Mouse (Mus musculus) liver, postnatal 0 days (tissue): ENCODE measurements around the gene Ttc28. TPM values are rescaled to one million over a fixed set of nuclear protein-coding genes. Genes with fewer than 3 reads are reported as not detected.

Source experiments
- ATAC-seq: fragments of 200-750 bp; cut with Nextera tagmentation; 2 replicates; pipeline ENCODE4 v1.8.0; 2017; ENCODE audit warnings: mild to moderate bottlenecking, moderate library complexity
- DNase-seq: peaks from one replicate; pipeline ENCODE4 v3.0.0-alpha.2; 2016
- H3K27ac ChIP-seq: fragments of 300-500 bp; sonication (generic); 2 replicates; pipeline ENCODE4 v1.5.1; 2014; ENCODE audit warnings: antibody characterized with exemption, moderate library complexity, mild to moderate bottlenecking, low read depth
- H3K27me3 ChIP-seq: fragments of 300-500 bp; sonication (generic); 2 replicates; pipeline ENCODE4 v1.6.1; 2014; ENCODE audit warnings: low read length, control low read depth, mixed read lengths; ENCODE audit not compliant: insufficient read depth
- H3K36me3 ChIP-seq: fragments of 300-500 bp; sonication (generic); replicated peaks from 2 replicates; pipeline ENCODE4 v1.6.1; 2014; ENCODE audit warnings: mild to moderate bottlenecking, control low read depth, low read length, moderate library complexity, mixed read lengths; ENCODE audit not compliant: insufficient read depth
- H3K4me1 ChIP-seq: fragments of 300-500 bp; sonication (generic); 2 replicates; pipeline ENCODE4 v1.6.1; 2014; ENCODE audit warnings: antibody characterized with exemption, mild to moderate bottlenecking, control low read depth; ENCODE audit not compliant: insufficient read depth
- H3K4me2 ChIP-seq: fragments of 300-500 bp; sonication (generic); 2 replicates; pipeline ENCODE4 v1.6.1; 2014; ENCODE audit warnings: low read depth, mild to moderate bottlenecking, low read length, moderate library complexity, mixed read lengths
- H3K4me3 ChIP-seq: fragments of 300-500 bp; sonication (generic); 2 replicates; pipeline ENCODE4 v1.5.1; 2014; ENCODE audit warnings: low read depth, low read length
- H3K9ac ChIP-seq: fragments of 300-500 bp; sonication (generic); replicated peaks from 2 replicates; pipeline ENCODE4 v1.6.1; 2014; ENCODE audit warnings: mild to moderate bottlenecking, moderate library complexity
- H3K9me3 ChIP-seq: fragments of 300-500 bp; sonication (generic); 2 replicates; pipeline ENCODE4 v1.6.1; 2016; ENCODE audit warnings: mild to moderate bottlenecking, control low read depth, low read length, mixed read lengths
- CTCF ChIP-seq: sonication (generic); IDR thresholded peaks from 2 replicates; pipeline ENCODE4 v1.5.1; 2016; ENCODE audit warnings: antibody characterized with exemption, low read depth
- EP300 ChIP-seq: IDR thresholded peaks from 2 replicates; pipeline ENCODE4 v1.6.1; 2016; ENCODE audit warnings: antibody characterized with exemption, low read depth, mild to moderate bottlenecking
- WGBS: fragments of 180-500 bp; shearing (Covaris S2); extraction: QIAGEN DNeasy Blood & Tissue Kit; methylation state at CpG from one replicate; pipeline ENCODE4 v1.1.7; 2014; ENCODE audit not compliant: insufficient replicate concordance; 5-methylcytosine and 5-hydroxymethylcytosine counted together
- polyA plus RNA-seq: library from polyadenylated mRNA; unstranded; fragments of >200 nt; fragmentation: Nextera tagmentation; extraction: Ambion mirVana; gene quantifications from 2 replicates; pipeline ENCODE4 v1.2.1, GENCODE M21; 2015

Gene Ttc28
- polyA plus RNA-seq, 1 experiment from 2014 or later = 0.73 TPM

DNA sequence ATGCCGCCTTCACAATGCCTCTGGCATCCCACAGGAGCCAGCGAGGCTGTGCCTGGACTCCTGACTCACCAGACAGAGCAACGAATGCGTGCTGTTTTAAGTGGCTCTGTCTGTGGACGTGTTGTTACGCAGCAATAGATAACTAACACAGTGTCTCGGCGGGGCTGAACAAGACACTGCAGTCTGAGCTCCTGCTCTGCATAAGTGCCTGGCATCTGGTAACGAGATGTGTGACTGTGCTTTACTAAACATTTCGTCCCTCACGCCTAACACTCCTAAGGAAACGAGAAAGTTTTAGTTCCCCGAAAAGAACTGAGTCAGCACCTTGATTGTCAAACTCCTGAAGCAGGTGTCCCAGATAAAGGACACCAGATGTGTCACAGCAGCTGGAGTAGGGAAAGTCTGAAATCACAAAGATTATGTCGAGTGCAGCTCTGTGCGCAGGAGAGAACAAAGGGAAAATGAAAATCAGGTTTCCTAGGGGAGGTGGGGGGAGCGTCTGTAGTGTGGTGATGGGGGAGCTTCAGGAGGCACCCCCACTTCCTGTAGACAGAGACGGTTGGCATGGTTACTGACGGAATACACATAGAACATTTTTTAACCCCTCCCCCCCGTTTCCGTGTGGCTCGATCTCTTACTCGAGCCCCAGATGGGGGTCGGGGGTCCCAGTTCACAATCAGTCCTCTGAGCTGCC is 280.2 kb downstream of the Ttc28 start:
- WGBS = 40% methylated on average over 23 of the region's 23 CpGs
- no peaks in the 10 kb centered on the region for H3K4me1 ChIP-seq
- no peaks in the 10 kb centered on the region for H3K36me3 ChIP-seq
- DNase-seq (no peak), ATAC-seq (no peak)
- no peak overlapping the region for H3K4me3 ChIP-seq
- no peak overlapping the region for H3K9ac ChIP-seq
- H3K27ac ChIP-seq = no peak overlapping the region
- H3K27me3 ChIP-seq = no peaks in the 10 kb centered on the region
- no peaks in the 10 kb centered on the region for H3K9me3 ChIP-seq
- TF ChIP-seq EP300 (no peak), CTCF (no peak)
- peak overlapping the region; percentile 14; the same call in 1 of the 2 replicates for H3K4me2 ChIP-seq

DNA sequence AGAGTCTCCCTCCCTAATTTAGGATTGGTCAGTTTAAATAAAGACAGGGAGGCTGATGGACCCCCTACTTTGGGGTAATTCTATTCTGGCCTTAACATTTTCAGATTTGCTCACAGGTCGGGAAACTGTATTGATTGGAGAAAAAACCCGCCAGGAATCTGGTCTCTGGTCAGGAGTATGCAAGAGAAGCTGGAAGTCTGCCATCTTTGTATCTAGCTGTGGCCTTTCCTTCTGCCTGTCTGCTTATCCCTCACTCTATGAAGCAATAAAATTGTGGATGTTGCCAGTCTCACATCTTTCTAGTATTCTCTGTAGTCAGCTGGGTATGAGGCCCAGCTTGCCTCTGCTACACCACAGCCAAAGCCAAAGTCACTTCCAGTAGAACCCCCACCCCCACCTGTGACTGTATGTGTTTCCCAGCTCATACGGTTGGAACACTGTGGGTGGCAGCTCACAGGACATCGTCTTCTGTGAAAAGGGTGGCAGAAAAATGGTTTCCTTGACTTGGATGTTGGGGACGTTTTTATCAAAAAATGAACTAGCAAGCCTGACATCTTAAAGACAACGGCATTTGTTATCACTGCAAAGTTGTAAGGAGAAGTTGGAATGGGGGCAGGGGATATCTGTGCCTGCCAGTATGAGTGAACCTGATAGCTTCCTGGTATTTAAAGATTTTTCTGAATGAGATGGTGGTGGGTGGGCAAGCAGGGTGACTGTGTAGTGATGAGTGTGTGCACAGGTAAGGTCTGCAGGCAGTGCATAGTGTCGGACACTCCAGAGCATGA is 281.7 kb downstream of the Ttc28 start:
- Histone ChIP-seq H3K9me3 (no peaks in the 10 kb centered on the region), H3K27me3 (no peaks in the 10 kb centered on the region), H3K9ac (no peak overlapping the region), H3K27ac (no peak overlapping the region), H3K4me3 (no peak overlapping the region), H3K4me1 (no peaks in the 10 kb centered on the region), H3K36me3 (no peaks in the 10 kb centered on the region), H3K4me2 (no peak overlapping the region)
- DNase-seq (no peak), ATAC-seq (peak; percentile 29; the same call in 1 of the 2 replicates)
- 50% methylated on average over 7 of the region's 7 CpGs for WGBS
- TF ChIP-seq CTCF = no peak
- TF ChIP-seq EP300 = no peak

DNA sequence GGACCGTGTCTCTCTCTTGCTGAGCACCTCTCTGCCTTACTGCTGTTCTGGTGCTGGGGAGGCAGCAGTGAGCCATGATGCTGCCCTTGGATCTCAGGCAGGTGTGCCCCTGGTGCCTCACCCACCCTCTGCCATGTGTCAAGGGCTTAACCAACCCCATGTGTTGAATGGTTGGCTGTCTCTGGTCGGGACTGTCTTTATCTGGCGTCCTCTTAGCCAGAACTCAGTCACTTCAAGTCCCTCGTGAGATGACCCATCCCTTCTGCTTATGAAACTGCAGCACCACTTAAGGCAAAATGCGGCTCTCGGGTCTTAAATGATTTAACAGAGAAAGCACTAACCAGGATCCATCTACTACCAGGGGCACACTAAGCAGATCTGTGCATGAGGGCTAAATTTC is 283.3 kb downstream of the Ttc28 start:
- 72% methylated on average over 6 of the region's 6 CpGs for WGBS

DNA sequence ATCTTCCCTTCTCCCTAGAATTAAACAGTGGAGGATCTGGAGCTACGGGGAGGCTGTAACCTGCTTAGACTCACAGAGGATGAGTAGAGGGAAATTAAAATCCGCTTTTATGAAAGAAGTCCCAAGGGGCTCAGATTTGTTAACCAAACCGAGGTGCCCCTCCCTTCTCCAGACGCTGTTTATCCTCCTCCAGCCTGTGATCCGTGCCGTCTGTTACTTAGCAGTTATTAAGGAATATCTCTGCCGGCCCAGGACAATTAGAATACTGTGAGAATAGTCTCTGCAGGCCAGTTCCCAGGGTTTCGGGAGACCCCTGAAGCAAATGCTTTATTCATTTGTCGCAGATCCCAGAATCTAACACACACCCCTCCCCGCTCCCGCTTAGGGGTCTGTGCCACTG is 283.8 kb downstream of the Ttc28 start:
- Histone ChIP-seq H3K4me1 (no peaks in the 10 kb centered on the region), H3K9me3 (no peaks in the 10 kb centered on the region), H3K4me2 (no peak overlapping the region), H3K9ac (no peak overlapping the region), H3K27me3 (no peaks in the 10 kb centered on the region), H3K27ac (no peak overlapping the region), H3K36me3 (no peaks in the 10 kb centered on the region), H3K4me3 (no peak overlapping the region)
- DNase-seq (no peak), ATAC-seq (no peak)
- 80% methylated on average over 11 of the region's 11 CpGs for WGBS
- TF ChIP-seq CTCF = no peak
- TF ChIP-seq EP300 = no peak

More for the DNA sequence above, 283.3 kb downstream of the Ttc28 start:
- DNase-seq (no peak), ATAC-seq (no peak)
- H3K4me1 ChIP-seq = no peaks in the 10 kb centered on the region
- TF ChIP-seq EP300 = no peak
- no peak for TF ChIP-seq CTCF
- no peaks in the 10 kb centered on the region for H3K9me3 ChIP-seq
- H3K27ac ChIP-seq = no peak overlapping the region
- no peaks in the 10 kb centered on the region for H3K36me3 ChIP-seq
- no peak overlapping the region for H3K4me2 ChIP-seq
- H3K4me3 ChIP-seq = no peak overlapping the region
- no peaks in the 10 kb centered on the region for H3K27me3 ChIP-seq
- no peak overlapping the region for H3K9ac ChIP-seq

DNA sequence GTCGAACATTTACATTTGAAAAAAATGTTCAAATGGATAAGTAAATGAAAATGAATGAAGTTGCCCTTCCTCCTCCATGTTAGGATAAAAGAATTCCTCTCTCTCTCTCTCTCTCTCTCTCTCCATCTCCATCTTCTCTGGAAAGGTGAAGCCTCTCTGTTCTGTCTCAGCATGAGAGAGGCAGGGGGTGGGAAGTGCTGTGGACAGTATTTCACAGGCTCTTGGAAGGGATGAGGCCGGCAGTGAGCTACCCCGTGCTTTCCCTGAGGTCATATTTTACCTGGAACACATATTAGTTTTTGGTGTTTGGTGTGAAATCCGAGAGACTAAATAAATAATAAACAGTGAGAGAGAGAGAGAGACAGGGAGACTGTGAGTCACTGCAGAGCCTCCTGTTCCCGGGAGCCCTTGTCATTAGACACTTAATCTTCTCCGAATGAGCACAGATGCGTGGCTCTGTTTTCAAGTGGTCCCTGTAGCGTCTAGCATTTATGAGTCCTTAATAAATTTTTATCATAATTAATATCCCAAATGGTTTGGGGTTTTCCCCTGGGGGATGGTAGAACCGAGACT is 284.8 kb downstream of the Ttc28 start:
- Histone ChIP-seq H3K4me2 (no peak overlapping the region), H3K27ac (no peak overlapping the region), H3K36me3 (no peaks in the 10 kb centered on the region), H3K4me3 (no peak overlapping the region), H3K9me3 (no peaks in the 10 kb centered on the region), H3K9ac (no peak overlapping the region), H3K4me1 (no peaks in the 10 kb centered on the region), H3K27me3 (no peaks in the 10 kb centered on the region)
- WGBS = 65% methylated on average over 9 of the region's 9 CpGs
- ATAC-seq = no peak
- DNase-seq = no peak
- no peak for TF ChIP-seq CTCF
- no peak for TF ChIP-seq EP300

DNA sequence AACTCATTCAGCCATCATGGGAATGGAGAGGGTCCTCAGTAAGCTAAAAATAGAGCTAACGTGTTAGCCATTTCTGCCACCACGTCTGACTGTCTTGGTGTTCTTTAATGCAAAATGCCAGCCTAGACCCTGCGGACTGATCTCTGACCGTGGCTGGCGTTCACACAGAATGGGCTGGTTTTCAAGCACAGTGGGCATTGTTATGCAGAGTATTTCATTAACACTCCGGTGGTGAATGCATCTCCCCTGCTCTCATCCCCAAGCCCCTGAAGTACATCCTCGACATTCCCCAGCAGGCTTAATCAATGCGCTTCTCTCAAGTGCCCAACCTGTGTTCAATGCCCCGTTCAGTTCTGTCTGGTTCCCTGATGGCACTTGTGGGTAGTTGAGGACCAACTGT is 290.8 kb downstream of the Ttc28 start:
- DNase-seq (no peak), ATAC-seq (no peak)
- no peak overlapping the region for H3K27ac ChIP-seq
- no peak overlapping the region for H3K4me3 ChIP-seq
- 68% methylated on average over 9 of the region's 9 CpGs for WGBS
- H3K36me3 ChIP-seq = no peaks in the 10 kb centered on the region
- H3K27me3 ChIP-seq = no peaks in the 10 kb centered on the region
- H3K4me1 ChIP-seq = no peaks in the 10 kb centered on the region
- no peak overlapping the region for H3K9ac ChIP-seq
- no peaks in the 10 kb centered on the region for H3K9me3 ChIP-seq
- TF ChIP-seq EP300 = no peak
- TF ChIP-seq CTCF = no peak
- no peak overlapping the region for H3K4me2 ChIP-seq
